Mouse (Mus musculus) ovary, adult 18-20 months (tissue): ENCODE measurements at regions not wholly inside any gene's neighbourhood (a gene's known extent, or its start where the extent isn't known, plus 50 kb on each side); places are given as distances from the start of the nearest gene placed in this dataset.

Experiments
- DNase-seq: peaks from one replicate; pipeline ENCODE4 v3.0.0; 2022; ENCODE audit warnings: low spot score, mixed read lengths

- no peak for DNase-seq
Observed at GRCm38 (mm10) chr1:168823184-168823583, 391.1 kb upstream of the Pbx1 start.

- no peak for DNase-seq
Observed at GRCm38 (mm10) chr1:168818381-168818780, 386.3 kb upstream of the Pbx1 start.

GRCm38 (mm10) chr1:168807084-168807483, 375.0 kb upstream of the Pbx1 start:
- DNase-seq = no peak

- DNase-seq = no peak
Observed at GRCm38 (mm10) chr1:168805442-168805841, 373.4 kb upstream of the Pbx1 start.

- no peak for DNase-seq
Observed at GRCm38 (mm10) chr1:168801046-168801445, 369.0 kb upstream of the Pbx1 start.

- no peak for DNase-seq
Observed at GRCm38 (mm10) chr1:168786731-168787130, 354.7 kb upstream of the Pbx1 start.

- no peak for DNase-seq
Observed at GRCm38 (mm10) chr1:168783851-168784250, 351.8 kb upstream of the Pbx1 start.

- no peak for DNase-seq
Observed at GRCm38 (mm10) chr1:168764368-168764895, 332.4 kb upstream of the Pbx1 start.

- no peak for DNase-seq
Observed at GRCm38 (mm10) chr1:168761095-168761494, 329.0 kb upstream of the Pbx1 start.

- no peak for DNase-seq
Observed at GRCm38 (mm10) chr1:168760239-168760638, 328.2 kb upstream of the Pbx1 start.

GRCm38 (mm10) chr1:168758835-168759234, 326.8 kb upstream of the Pbx1 start:
- DNase-seq = no peak

- no peak for DNase-seq
Observed at GRCm38 (mm10) chr1:168754196-168754595, 322.1 kb upstream of the Pbx1 start.

- no peak for DNase-seq
Observed at GRCm38 (mm10) chr1:168743435-168743834, 311.4 kb upstream of the Pbx1 start.

- DNase-seq = no peak
Observed at GRCm38 (mm10) chr1:168738005-168738404, 305.9 kb upstream of the Pbx1 start.

GRCm38 (mm10) chr1:168737277-168737863, 305.3 kb upstream of the Pbx1 start:
- no peak for DNase-seq

GRCm38 (mm10) chr1:168733066-168733465, 301.0 kb upstream of the Pbx1 start:
- DNase-seq = no peak

GRCm38 (mm10) chr1:168709836-168710235, 277.8 kb upstream of the Pbx1 start:
- no peak for DNase-seq

- no peak for DNase-seq
Observed at GRCm38 (mm10) chr1:168709017-168709681, 277.1 kb upstream of the Pbx1 start.

GRCm38 (mm10) chr1:168708161-168708865, 276.2 kb upstream of the Pbx1 start:
- DNase-seq = no peak

- DNase-seq = no peak
Observed at GRCm38 (mm10) chr1:168697386-168697785, 265.3 kb upstream of the Pbx1 start.

GRCm38 (mm10) chr1:168686821-168687220, 254.8 kb upstream of the Pbx1 start:
- no peak for DNase-seq

- no peak for DNase-seq
Observed at GRCm38 (mm10) chr1:168685147-168685546, 253.1 kb upstream of the Pbx1 start.
